Mouse (Mus musculus): Measurements from ENCODE around the gene H2-Oa. TPM values are rescaled to one million over a fixed set of nuclear protein-coding genes. Genes with fewer than 3 reads are reported as not detected.

H2-Oa gene
- polyA plus RNA-seq, 1 experiment, result 228 TPM

DNA sequence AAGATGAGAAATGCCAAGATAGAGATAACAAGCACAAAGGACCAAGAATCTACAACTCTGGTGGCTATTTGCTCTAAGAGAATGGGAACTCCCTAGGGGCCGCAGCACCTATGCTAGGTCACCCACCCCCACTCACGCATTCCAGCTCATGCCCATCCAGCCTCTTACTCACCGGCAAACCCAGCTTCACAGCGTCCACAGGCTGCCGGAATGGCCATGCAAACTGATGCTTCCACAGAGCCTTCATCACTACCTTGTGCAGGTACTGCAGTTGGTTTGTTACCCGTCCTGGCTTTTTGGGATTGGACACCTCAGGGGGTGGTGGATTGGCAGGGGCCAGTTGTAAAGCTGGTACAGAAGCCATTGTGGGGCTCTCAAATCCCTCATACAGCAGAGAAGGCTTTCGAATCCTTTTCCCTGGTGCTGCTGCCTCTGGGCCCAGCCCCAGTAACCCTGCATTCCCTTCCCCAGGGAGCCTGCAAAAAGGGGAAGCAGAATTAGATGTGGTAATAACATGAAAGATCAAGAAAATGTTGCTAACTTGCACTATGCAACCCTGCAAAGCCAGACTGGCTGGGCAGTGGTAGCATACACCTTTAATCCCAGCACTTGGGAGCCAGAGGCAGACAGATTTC lies 24.7 kb downstream of the H2-Oa start:
- WGBS, result 17% methylated on average over 7 of the region's 7 CpGs
- peaks cover 2% of the 10 kb centered on the region; the same call in 1 of the 2 replicates for H3K4me1 ChIP-seq (ENCODE audit: control insufficient read depth, insufficient read depth, insufficient read length)
- TF ChIP-seq POLR2A (IDR thresholded peaks at IDR 0.05; ENCODE audit: low read depth, low read length) (no peak), CTCF (IDR thresholded peaks at IDR 0.05; ENCODE audit: extremely low read depth, insufficient read depth, insufficient read length, insufficient replicate concordance) (no peak)
- peak overlapping the region; percentile 80 for H3K4me3 ChIP-seq (ENCODE audit: extremely low read depth, insufficient read depth, insufficient read length)
- H3K36me3 ChIP-seq (ENCODE audit: control insufficient read depth, insufficient read depth, low read length), result peaks cover 60% of the 10 kb centered on the region
- no peak for DNase-seq (ENCODE audit: low read depth in 1 of 2, low spot score in 2 of 2)
- no peaks in the 10 kb centered on the region for H3K27me3 ChIP-seq (ENCODE audit: control insufficient read depth, insufficient read depth, low read length)
- H3K27ac ChIP-seq (ENCODE audit: insufficient read depth, low read length), result 0 out of 2 replicates have a peak overlapping the region, but pooled peaks have one; percentile 17

DNA sequence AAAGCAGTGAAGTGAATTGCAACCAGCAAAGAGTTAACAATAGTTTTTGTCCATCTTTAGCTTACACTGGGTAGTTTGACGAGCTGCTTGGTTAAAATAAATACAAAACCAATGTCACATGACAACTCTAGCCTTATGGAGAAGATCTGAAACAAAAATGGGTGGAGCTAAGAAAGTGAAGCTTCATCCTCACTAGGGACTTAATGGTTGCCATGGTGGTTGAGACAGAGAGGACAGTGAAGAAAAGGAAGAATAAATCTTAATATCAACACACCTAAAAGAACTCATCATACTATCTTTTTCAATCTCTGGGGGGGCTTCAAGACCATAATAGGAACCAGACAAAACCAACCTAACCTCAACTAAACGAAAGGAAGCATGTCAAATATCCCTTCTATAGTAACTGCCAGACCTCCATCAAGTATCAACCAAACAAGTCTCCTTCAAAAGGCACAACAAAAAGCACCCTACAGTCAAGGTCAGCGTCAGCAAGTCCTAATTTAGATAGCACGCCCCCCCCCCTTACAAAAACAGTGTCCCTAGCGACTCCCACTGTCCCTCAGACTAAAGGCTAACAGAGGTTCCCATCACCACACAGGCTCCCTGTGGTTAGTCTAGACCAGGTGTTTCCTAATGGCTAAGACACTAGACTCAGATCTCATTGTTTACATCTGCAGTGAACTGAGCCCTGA lies 25.4 kb downstream of the H2-Oa start:
- under 1% methylated on average over 5 of the region's 5 CpGs for WGBS

DNA sequence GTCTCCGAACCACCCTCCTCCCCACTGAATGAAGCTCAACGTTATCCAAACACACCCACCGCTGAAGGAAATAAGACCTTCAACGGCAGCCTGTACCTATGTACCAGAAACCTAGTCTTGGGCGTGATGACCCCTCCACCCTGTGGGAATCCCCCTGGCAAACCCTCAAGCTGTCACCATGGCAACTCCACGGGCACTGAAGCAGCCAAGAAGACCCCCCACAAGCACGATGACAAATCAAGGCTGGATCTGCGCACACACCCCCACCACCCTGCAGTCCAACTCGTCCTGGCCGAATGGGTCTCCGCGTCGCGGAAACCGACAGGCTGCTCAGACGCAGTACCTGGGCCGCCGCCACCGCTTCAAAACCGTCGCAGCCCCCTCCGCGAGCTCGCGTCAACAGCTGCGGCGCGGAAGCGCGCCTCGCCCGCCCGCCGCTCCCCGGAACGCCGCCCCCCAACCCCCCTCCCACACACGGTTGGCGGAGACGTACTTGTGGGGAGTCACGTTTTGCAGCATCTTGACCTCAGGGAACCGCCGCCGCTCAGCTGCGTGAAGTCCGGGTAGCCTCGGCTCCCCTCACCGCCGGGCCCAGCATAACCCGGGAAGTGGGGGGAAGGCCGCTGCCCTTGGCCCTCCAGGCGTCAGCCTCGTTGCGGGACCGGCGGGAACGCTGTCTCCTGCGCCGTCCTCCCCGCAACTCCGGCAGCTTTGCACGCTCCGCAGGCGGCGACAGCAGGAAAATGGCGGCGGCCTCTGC lies 26.2 kb downstream of the H2-Oa start:
- under 1% methylated on average over 55 of the region's 67 CpGs for WGBS
- peak in 1 of 2 experiments; percentile 41 for DNase-seq (ENCODE audit: low read depth in 1 of 2, low spot score in 2 of 2)
- H3K36me3 ChIP-seq (ENCODE audit: control insufficient read depth, insufficient read depth, low read length), result peaks cover 46% of the 10 kb centered on the region
- H3K4me1 ChIP-seq (ENCODE audit: control insufficient read depth, insufficient read depth, insufficient read length), result peaks cover 2% of the 10 kb centered on the region; the same call in 1 of the 2 replicates
- H3K27me3 ChIP-seq (ENCODE audit: control insufficient read depth, insufficient read depth, low read length), result no peaks in the 10 kb centered on the region
- H3K27ac ChIP-seq (ENCODE audit: insufficient read depth, low read length), result peak overlapping the region; percentile 85
- H3K4me3 ChIP-seq (ENCODE audit: extremely low read depth, insufficient read depth, insufficient read length), result peak overlapping the region; percentile 80
- TF ChIP-seq CTCF (IDR thresholded peaks at IDR 0.05; ENCODE audit: extremely low read depth, insufficient read depth, insufficient read length, insufficient replicate concordance) (no peak), POLR2A (IDR thresholded peaks at IDR 0.05; ENCODE audit: low read depth, low read length) (no peak)

More for the DNA sequence above, 25.4 kb downstream of the H2-Oa start:
- Histone ChIP-seq H3K4me1 (ENCODE audit: control insufficient read depth, insufficient read depth, insufficient read length) (peaks cover 2% of the 10 kb centered on the region; the same call in 1 of the 2 replicates), H3K36me3 (ENCODE audit: control insufficient read depth, insufficient read depth, low read length) (peaks cover 53% of the 10 kb centered on the region), H3K27me3 (ENCODE audit: control insufficient read depth, insufficient read depth, low read length) (no peaks in the 10 kb centered on the region), H3K27ac (ENCODE audit: insufficient read depth, low read length) (peak overlapping the region; percentile 69), H3K4me3 (ENCODE audit: extremely low read depth, insufficient read depth, insufficient read length) (peak overlapping the region; percentile 80)
- no peak for DNase-seq (ENCODE audit: low read depth in 1 of 2, low spot score in 2 of 2)
- TF ChIP-seq POLR2A (IDR thresholded peaks at IDR 0.05; ENCODE audit: low read depth, low read length) (no peak), CTCF (IDR thresholded peaks at IDR 0.05; ENCODE audit: extremely low read depth, insufficient read depth, insufficient read length, insufficient replicate concordance) (no peak)

DNA sequence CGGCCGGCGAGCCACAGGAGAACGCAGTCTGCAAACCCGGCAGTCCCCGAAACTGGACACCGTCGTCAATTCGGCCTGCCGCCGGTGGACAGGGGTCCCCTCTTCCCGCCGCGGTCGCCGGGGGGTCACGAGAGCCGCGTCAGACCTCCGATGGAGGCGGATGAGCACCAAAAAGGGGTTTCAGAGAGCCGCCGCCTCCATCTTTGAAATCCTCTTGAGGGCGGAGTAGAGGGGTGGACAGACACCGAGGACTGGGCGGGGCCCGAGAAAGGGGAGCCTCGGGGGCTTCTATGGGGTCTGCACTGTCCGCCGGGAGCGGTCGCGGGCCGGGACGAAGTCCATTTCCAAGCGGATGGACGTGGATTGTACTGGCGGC lies 26.7 kb downstream of the H2-Oa start:
- TF ChIP-seq POLR2A (IDR thresholded peaks at IDR 0.05; ENCODE audit: low read depth, low read length) (no peak), CTCF (IDR thresholded peaks at IDR 0.05; ENCODE audit: extremely low read depth, insufficient read depth, insufficient read length, insufficient replicate concordance) (no peak)
- under 1% methylated on average over 38 of the region's 38 CpGs for WGBS

DNA sequence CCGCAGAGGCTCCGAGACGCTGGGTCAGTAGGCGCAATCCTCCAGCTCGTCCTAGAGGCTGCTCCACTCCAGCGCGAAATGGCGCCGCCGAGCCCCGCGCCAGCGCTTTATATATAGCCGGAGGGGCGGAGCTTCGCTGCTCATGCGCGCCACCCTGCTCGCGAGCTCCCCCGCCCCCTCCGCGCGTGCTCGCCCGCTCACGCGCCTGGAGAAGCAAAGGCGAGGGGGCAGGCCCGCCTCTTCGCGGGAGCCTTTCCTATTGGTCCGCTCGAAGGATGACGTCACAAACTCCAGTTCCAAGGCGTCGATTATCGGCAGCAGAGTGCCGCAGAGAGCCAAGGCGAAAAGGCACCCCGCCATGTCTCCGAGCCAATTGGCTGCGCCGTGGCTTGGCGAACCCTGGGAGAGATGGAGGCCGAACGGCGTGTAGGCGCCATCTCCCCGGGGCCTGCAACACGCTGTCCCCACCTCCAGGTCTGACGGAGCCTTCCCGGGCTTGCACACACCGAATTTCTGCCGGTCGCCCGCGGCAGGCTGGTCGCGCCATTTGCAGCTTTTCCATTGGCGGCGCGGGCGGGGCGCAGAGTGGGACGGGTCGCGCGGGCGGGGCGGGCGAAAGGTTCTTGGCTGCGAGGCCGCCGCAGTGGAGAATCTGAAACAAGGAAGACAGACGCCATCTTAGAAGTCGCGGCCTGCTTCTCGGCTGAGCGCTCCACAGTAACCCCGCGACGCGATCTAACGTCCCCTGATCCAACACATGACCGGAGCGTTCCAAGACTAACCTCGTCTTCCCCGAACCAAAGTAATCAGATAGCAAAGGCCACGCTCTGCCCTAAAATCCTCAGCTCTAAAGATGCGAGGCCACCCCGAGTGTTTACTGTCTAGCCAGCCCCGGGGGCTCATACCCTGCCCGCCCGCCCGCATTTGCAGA lies 27.4 kb downstream of the H2-Oa start, which contains the start of gene H2-DMa:
Gene H2-DMa (plus strand): TSS at position 293 of the 931 bp plus-strand sequence.
- peak; percentile 96 to 98 for DNase-seq (ENCODE audit: low read depth in 1 of 2, low spot score in 2 of 2)
- under 1% methylated on average over 96 of the region's 96 CpGs for WGBS
- TF ChIP-seq POLR2A (IDR thresholded peaks at IDR 0.05; ENCODE audit: low read depth, low read length) (peak; percentile 99), CTCF (IDR thresholded peaks at IDR 0.05; ENCODE audit: extremely low read depth, insufficient read depth, insufficient read length, insufficient replicate concordance) (no peak)

More for the DNA sequence above, 26.7 kb downstream of the H2-Oa start:
- Histone ChIP-seq H3K4me1 (ENCODE audit: control insufficient read depth, insufficient read depth, insufficient read length) (peaks cover 7% of the 10 kb centered on the region; the same call in 1 of the 2 replicates), H3K4me3 (ENCODE audit: extremely low read depth, insufficient read depth, insufficient read length) (peak overlapping the region; percentile 80), H3K27me3 (ENCODE audit: control insufficient read depth, insufficient read depth, low read length) (no peaks in the 10 kb centered on the region), H3K27ac (ENCODE audit: insufficient read depth, low read length) (peak overlapping the region; percentile 85), H3K36me3 (ENCODE audit: control insufficient read depth, insufficient read depth, low read length) (peaks cover 40% of the 10 kb centered on the region)
- DNase-seq (ENCODE audit: low read depth in 1 of 2, low spot score in 2 of 2), result no peak

More for the DNA sequence above, 27.4 kb downstream of the H2-Oa start, which contains the start of gene H2-DMa:
- Histone ChIP-seq H3K4me3 (ENCODE audit: extremely low read depth, insufficient read depth, insufficient read length) (peak within 1 kb of the TSS; percentile 80), H3K4me1 (ENCODE audit: control insufficient read depth, insufficient read depth, insufficient read length) (peaks cover 10% of the 10 kb centered on the region; the same call in 1 of the 2 replicates), H3K27ac (ENCODE audit: insufficient read depth, low read length) (peak within 1 kb of the TSS; percentile 99), H3K36me3 (ENCODE audit: control insufficient read depth, insufficient read depth, low read length) (peaks cover 35% of the 10 kb centered on the region), H3K27me3 (ENCODE audit: control insufficient read depth, insufficient read depth, low read length) (no peaks in the 10 kb centered on the region)
